Mouse (Mus musculus) embryonic facial prominence, embryonic 15.5 days (tissue): Measurements from ENCODE around the gene Mettl5. TPM values are rescaled to one million over a fixed set of nuclear protein-coding genes. Genes with fewer than 3 reads are reported as not detected.
A peak's percentile ranks its signal among the peaks of the same experiment; 100 is the strongest.

Source experiments
- ATAC-seq: fragments of 200-750 bp; cut with Nextera tagmentation; 2 replicates; pipeline ENCODE4 v1.8.0; 2017; ENCODE audit warnings: low read depth, moderate TSS enrichment; ENCODE audit not compliant: insufficient number of reproducible peaks, low FRiP score, low TSS enrichment
- H3K27ac ChIP-seq: fragments of 300-500 bp; sonication (generic); replicated peaks from 2 replicates; pipeline ENCODE4 v1.5.1; 2015; ENCODE audit warnings: mild to moderate bottlenecking, inconsistent platforms
- H3K27me3 ChIP-seq: fragments of 300-500 bp; sonication (generic); 2 replicates; pipeline ENCODE4 v1.6.1; 2015; ENCODE audit warnings: inconsistent platforms
- H3K36me3 ChIP-seq: fragments of 300-500 bp; sonication (generic); 2 replicates; pipeline ENCODE4 v1.6.1; 2015; ENCODE audit warnings: mild to moderate bottlenecking, inconsistent platforms
- H3K4me1 ChIP-seq: fragments of 300-500 bp; sonication (generic); 2 replicates; pipeline ENCODE4 v1.6.1; 2015; ENCODE audit warnings: inconsistent platforms
- H3K4me2 ChIP-seq: fragments of 300-500 bp; sonication (generic); replicated peaks from 2 replicates; pipeline ENCODE4 v1.6.1; 2015; ENCODE audit warnings: mild to moderate bottlenecking, inconsistent platforms
- H3K4me3 ChIP-seq: fragments of 300-500 bp; sonication (generic); replicated peaks from 2 replicates; pipeline ENCODE4 v1.5.1; 2015; ENCODE audit warnings: mild to moderate bottlenecking, inconsistent platforms
- H3K9ac ChIP-seq: fragments of 300-500 bp; sonication (generic); 2 replicates; pipeline ENCODE4 v1.6.1; 2015; ENCODE audit warnings: inconsistent platforms
- H3K9me3 ChIP-seq: fragments of 300-500 bp; sonication (generic); replicated peaks from 2 replicates; pipeline ENCODE4 v1.6.1; 2016; ENCODE audit warnings: inconsistent platforms
- WGBS: fragments of 180-500 bp; shearing (Covaris S2); methylation state at CpG from one replicate; pipeline ENCODE4 v1.1.7; 2015; 5-methylcytosine and 5-hydroxymethylcytosine counted together
- polyA plus RNA-seq: library from polyadenylated mRNA; unstranded; fragments of >200 nt; fragmentation: Nextera tagmentation; extraction: Ambion mirVana; gene quantifications from 2 replicates; pipeline ENCODE4 v1.2.1, GENCODE M21; 2015

Gene Mettl5
- polyA plus RNA-seq, 1 experiment from 2014 or later, result 36.6 TPM

DNA sequence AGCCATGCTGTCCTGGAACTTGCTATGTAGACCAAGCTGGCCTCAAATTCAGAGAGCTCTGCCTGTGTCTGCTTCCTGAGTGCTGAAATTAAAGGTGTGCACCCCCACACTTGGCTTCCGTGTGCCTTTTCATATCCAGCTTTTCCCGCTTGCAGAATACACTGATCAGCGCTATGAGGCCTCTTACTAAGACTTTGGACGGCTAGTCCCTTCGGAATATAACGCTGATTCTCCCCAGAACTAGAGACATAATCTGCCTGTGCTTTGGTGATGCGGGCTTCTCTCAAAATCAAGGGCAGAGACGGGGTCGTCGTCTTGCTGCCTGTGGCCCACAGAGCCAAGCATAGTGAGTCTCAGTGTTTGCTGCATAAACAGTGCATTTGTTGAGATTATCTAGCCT is 59.5 kb downstream of the Mettl5 start:
- ATAC-seq, result no peak
- no peak overlapping the region for H3K27ac ChIP-seq
- no peak overlapping the region for H3K9ac ChIP-seq
- H3K4me3 ChIP-seq, result no peak overlapping the region
- peaks cover 21% of the 10 kb centered on the region for H3K36me3 ChIP-seq
- no peaks in the 10 kb centered on the region for H3K9me3 ChIP-seq
- H3K4me2 ChIP-seq, result no peak overlapping the region
- peaks cover 15% of the 10 kb centered on the region; the same call in 1 of the 2 replicates for H3K4me1 ChIP-seq
- WGBS, result 74% methylated on average over 10 of the region's 10 CpGs
- no peaks in the 10 kb centered on the region for H3K27me3 ChIP-seq

DNA sequence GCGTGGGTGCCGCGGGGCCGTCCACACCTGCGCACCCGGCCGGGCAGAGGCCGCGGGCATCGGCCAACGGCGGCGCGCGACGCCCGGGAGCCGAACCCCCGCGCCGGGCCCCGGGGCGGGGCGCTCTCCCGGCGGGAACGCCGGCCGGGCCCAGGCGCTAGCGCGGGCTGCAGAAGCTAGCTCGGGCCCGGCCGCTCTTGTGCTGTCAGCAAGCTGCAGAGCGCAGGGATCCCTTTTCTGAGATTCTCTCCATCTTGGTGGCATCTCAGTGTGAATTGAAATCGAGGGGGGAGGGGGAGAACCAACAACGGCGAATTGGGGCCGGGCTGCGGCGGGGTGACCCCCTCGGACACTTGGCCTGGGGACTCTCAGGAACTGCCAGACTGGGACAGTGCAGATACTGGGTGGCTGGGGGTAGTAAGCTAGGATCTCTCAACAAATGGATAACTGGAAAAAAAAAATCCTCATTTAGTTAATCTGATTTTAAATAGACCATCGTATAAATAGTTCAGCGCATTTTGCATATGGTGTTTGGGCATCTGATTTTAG is 62.2 kb downstream of the Mettl5 start:
- H3K27ac ChIP-seq, result peak overlapping the region; percentile 93
- WGBS, result 1% methylated on average over 43 of the region's 45 CpGs

DNA sequence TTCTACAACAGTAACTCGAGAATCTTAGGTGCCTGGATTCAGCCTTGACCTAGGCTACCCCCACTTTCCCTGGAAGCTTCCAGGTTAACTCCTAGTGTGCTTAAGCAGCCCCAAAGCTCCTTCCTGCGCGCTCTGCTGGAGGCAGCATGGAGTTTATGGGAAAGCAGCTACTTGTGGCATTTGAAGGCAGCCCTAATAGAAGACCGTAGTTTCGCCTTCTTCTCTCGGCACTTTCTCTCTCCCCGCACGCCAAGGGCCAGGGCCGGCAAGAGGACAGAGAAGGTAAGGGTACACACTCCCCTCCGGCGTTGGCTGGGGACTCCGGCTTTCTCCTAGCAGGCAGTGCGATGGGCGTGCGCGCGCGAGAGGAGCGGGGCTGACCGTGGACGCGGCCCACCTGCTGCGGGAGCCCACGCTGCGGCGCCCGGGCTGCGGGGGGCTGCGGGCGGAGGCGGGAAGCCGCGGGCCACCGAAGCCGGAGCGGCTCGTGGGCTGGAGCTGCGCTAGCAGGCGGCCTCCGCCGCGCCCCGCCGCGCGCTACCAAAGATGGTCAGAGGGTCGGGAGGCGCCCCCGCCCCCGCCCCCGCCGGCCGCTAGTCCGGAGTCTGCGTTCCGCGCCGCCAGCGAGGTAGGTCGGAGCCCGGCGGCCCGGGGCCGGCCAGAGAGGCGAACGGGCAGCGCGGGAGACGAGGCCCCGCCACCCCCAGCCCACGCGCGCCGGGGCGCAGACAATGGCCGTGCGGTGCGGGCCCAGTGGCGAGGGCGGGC is 62.9 kb downstream of the Mettl5 start:
- Histone ChIP-seq H3K9me3 (no peaks in the 10 kb centered on the region), H3K4me2 (peak overlapping the region; percentile 70), H3K9ac (peak overlapping the region; percentile 85), H3K36me3 (no peaks in the 10 kb centered on the region; the same call in 1 of the 2 replicates), H3K4me1 (peaks cover 11% of the 10 kb centered on the region; the same call in 1 of the 2 replicates), H3K4me3 (peak overlapping the region; percentile 83), H3K27me3 (no peaks in the 10 kb centered on the region), H3K27ac (peak overlapping the region; percentile 93)
- ATAC-seq, result peak; percentile 75
- under 1% methylated on average over 69 of the region's 80 CpGs for WGBS

More for the DNA sequence above, 62.2 kb downstream of the Mettl5 start:
- peak overlapping the region; percentile 83 for H3K4me3 ChIP-seq
- ATAC-seq, result peak; percentile 81
- peak overlapping the region; percentile 70 for H3K4me2 ChIP-seq
- peak overlapping the region; percentile 85 for H3K9ac ChIP-seq
- H3K36me3 ChIP-seq, result no peaks in the 10 kb centered on the region; the same call in 1 of the 2 replicates
- H3K4me1 ChIP-seq, result peaks cover 14% of the 10 kb centered on the region; the same call in 1 of the 2 replicates
- H3K27me3 ChIP-seq, result no peaks in the 10 kb centered on the region
- H3K9me3 ChIP-seq, result no peaks in the 10 kb centered on the region

DNA sequence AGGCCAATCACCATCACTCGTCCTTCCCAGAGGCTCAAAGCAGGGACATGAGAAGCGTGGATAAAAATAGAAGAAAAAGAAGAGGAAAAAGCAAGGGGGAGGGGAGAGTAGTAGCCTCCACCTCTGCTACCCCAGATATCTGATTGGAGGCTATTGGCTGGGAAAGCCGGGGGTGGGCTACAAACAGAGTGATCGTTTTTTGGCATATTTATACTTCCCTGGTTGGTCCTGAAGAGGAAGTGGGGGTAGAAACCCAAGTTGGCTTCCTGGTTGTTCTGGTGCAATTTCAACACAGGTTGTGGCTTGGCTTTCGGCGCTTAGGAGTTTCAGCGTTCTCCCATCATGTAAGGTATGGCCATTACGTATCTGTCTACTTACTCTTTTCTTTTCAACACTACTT is 63.7 kb downstream of the Mettl5 start, which contains the start of gene Klhl23:
Gene Klhl23, plus strand, starts transcription at position 234 of the 400 bp plus-strand sequence.
- Histone ChIP-seq H3K27me3 (no peaks in the 10 kb centered on the region), H3K36me3 (no peaks in the 10 kb centered on the region; the same call in 1 of the 2 replicates), H3K4me2 (peak within 1 kb of the TSS; percentile 70), H3K9ac (peak within 1 kb of the TSS; percentile 85), H3K27ac (peak within 1 kb of the TSS; percentile 93), H3K4me3 (peak within 1 kb of the TSS; percentile 83), H3K9me3 (no peaks in the 10 kb centered on the region), H3K4me1 (peaks cover 11% of the 10 kb centered on the region; the same call in 1 of the 2 replicates)
- 8% methylated on average over 8 of the region's 8 CpGs for WGBS
- no peak for ATAC-seq

Other genes with a start within 250 kb of the Mettl5 start
- 18.7 and 25.4 TPM in 2 replicates for gene Bbs5, start 238.4 kb downstream of the Mettl5 start, polyA plus RNA-seq
- gene Klhl41, start 215.5 kb downstream of the Mettl5 start, polyA plus RNA-seq, result 22.4 and 28.7 TPM in 2 replicates
- 10.5 and 11.6 TPM in 2 replicates for gene Fastkd1, start 172.1 kb downstream of the Mettl5 start, polyA plus RNA-seq
- gene Ppig, start 163.1 kb downstream of the Mettl5 start, polyA plus RNA-seq, result 144 and 145 TPM in 2 replicates
- 3.2 and 4.6 TPM in 2 replicates for gene Ccdc173, start 96.0 kb downstream of the Mettl5 start, polyA plus RNA-seq
- 24.4 and 25.0 TPM in 2 replicates for gene Phospho2, start 96.0 kb downstream of the Mettl5 start, polyA plus RNA-seq
- 24.5 and 25.8 TPM in 2 replicates for gene Klhl23, start 63.7 kb downstream of the Mettl5 start, polyA plus RNA-seq
- gene Ssb, start 24.1 kb downstream of the Mettl5 start, polyA plus RNA-seq, result 287 and 315 TPM in 2 replicates
- 11.7 and 15.0 TPM in 2 replicates for gene Ubr3, start 11.6 kb upstream of the Mettl5 start, polyA plus RNA-seq
- 0.07 TPM in 1 of 2 replicates, not detected in the other for gene Myo3b, start 153.5 kb upstream of the Mettl5 start, polyA plus RNA-seq